Mouse (Mus musculus) myocyte (in vitro differentiated cells): ENCODE results near the gene Tmem151b. TPM values are rescaled to one million over a fixed set of nuclear protein-coding genes. Genes with fewer than 3 reads are reported as not detected.

Experiments
- H3K27me3 ChIP-seq: one replicate; pipeline ENCODE4 v1.6.1; 2011; ENCODE audit not compliant: control insufficient read depth, insufficient read depth, insufficient read length
- H3K36me3 ChIP-seq: one replicate; pipeline ENCODE4 v1.6.1; 2011; ENCODE audit not compliant: control insufficient read depth, insufficient read depth
- H3K4me2 ChIP-seq: one replicate; pipeline ENCODE4 v1.6.1; 2011; ENCODE audit warnings: low read depth, control low read depth
- H3K4me3 ChIP-seq: one replicate; pipeline ENCODE4 v1.5.1; 2011; ENCODE audit warnings: mild to moderate bottlenecking, control low read depth, moderate library complexity
- H3K79me2 ChIP-seq: one replicate; pipeline ENCODE4 v1.6.1; 2011; ENCODE audit not compliant: control insufficient read depth, insufficient read depth
- H3ac ChIP-seq: one replicate; pipeline ENCODE4 v1.6.1; 2011; ENCODE audit not compliant: control insufficient read depth, insufficient read length
- CEBPB ChIP-seq: IDR thresholded peaks from 2 replicates; pipeline ENCODE4 v1.6.1; 2011; ENCODE audit warnings: mild to moderate bottlenecking, moderate library complexity; ENCODE audit not compliant: poor library complexity, insufficient read depth, severe bottlenecking
- E2F4 ChIP-seq: IDR thresholded peaks from one replicate; pipeline ENCODE4 v1.6.1; 2011; ENCODE audit warnings: mild to moderate bottlenecking, control low read depth, moderate library complexity; ENCODE audit not compliant: insufficient read depth
- MAX ChIP-seq: IDR thresholded peaks from one replicate; pipeline ENCODE4 v1.6.1; 2011; ENCODE audit warnings: low read depth, mild to moderate bottlenecking, control low read depth
- MYOD1 ChIP-seq, 3 experiments: IDR thresholded peaks; one replicate each; pipeline ENCODE4 v1.6.1; 2011; ENCODE audit warnings: control low read depth in 2 of 3, low read depth in 2 of 3, mild to moderate bottlenecking in 2 of 3, moderate library complexity in 1 of 3; ENCODE audit not compliant: insufficient read length in 2 of 3, control insufficient read depth in 1 of 3
- MYOG ChIP-seq, 3 experiments: IDR thresholded peaks; one replicate each; pipeline ENCODE4 v1.6.1; 2011; ENCODE audit warnings: control low read depth in 2 of 3, low read depth in 2 of 3, mild to moderate bottlenecking in 2 of 3; ENCODE audit not compliant: insufficient read length in 2 of 3, control insufficient read depth in 1 of 3, insufficient read depth in 1 of 3
- POLR2A ChIP-seq: IDR thresholded peaks from one replicate; pipeline ENCODE4 v1.6.1; 2011; ENCODE audit warnings: low read depth, mild to moderate bottlenecking, control low read depth, moderate library complexity; ENCODE audit not compliant: insufficient read length
- POLR2AphosphoS2 ChIP-seq: IDR thresholded peaks from one replicate; pipeline ENCODE4 v1.6.1; 2011; ENCODE audit warnings: low read depth, control low read depth; ENCODE audit not compliant: insufficient read length
- REST ChIP-seq: IDR thresholded peaks from one replicate; pipeline ENCODE4 v1.6.1; 2011; ENCODE audit warnings: mild to moderate bottlenecking, control low read depth, moderate library complexity; ENCODE audit not compliant: insufficient read depth, insufficient read length
- SRF ChIP-seq: IDR thresholded peaks from one replicate; pipeline ENCODE4 v1.6.1; 2011; ENCODE audit warnings: low read depth; ENCODE audit not compliant: control insufficient read depth, insufficient read length
- TCF12 ChIP-seq: IDR thresholded peaks from one replicate; pipeline ENCODE4 v1.6.1; 2011; ENCODE audit warnings: mild to moderate bottlenecking, control low read depth; ENCODE audit not compliant: poor library complexity, insufficient read depth, severe bottlenecking
- TCF3 ChIP-seq: IDR thresholded peaks from one replicate; pipeline ENCODE4 v1.6.1; 2011; ENCODE audit warnings: low read depth, control low read depth; ENCODE audit not compliant: insufficient read length
- USF1 ChIP-seq: IDR thresholded peaks from one replicate; pipeline ENCODE4 v1.6.1; 2011; ENCODE audit warnings: low read depth, mild to moderate bottlenecking, control low read depth, moderate library complexity
- polyA plus RNA-seq: library from polyadenylated mRNA; unstranded; fragments of >200 nt; fragmentation: generic; extraction: Trizol; gene quantifications from one replicate; pipeline ENCODE4 v1.2.1, GENCODE M21; 2012; ENCODE audit warnings: missing spikeins

Gene Tmem151b
- polyA plus RNA-seq, 1 experiment, result 0.30 TPM

DNA sequence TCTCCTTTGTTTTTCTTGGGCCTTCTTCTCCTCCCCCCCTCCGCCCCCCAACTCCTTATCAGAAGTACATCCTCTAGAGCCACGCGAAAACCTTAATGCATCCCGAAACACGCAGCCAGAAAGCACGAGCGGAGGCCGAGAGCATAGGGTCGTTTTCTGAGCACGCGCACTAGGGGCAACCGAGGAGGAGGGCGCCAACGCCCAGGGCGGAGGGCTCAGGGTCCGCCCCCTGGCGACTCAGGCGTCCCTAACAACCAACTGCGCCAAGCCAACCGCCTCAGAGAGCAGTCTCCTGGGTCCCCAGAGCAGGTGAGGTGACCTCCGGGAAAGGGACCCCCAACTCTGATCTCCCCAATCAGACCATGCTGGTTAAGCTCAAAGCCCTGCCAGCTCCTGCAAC, 26.2 kb downstream of the Tmem151b start, which contains the start of gene Tcte1:
Gene Tcte1, plus strand, starts transcription at position 172 of the 400 bp plus-strand sequence.
- H3K4me2 ChIP-seq, result no peak within 1 kb of the TSS
- no peaks in the 10 kb centered on the region for H3K36me3 ChIP-seq
- H3K4me3 ChIP-seq, result no peak within 1 kb of the TSS
- TF ChIP-seq REST (no peak), CEBPB (no peak), MYOD1 (IDR thresholded peaks at IDR 0.05; ENCODE audit: control insufficient read depth in 1 of 3, insufficient read length in 2 of 3, low read depth in 2 of 3) (no peak), MAX (no peak), E2F4 (no peak), USF1 (no peak), POLR2AphosphoS2 (no peak), TCF12 (no peak), TCF3 (no peak), SRF (no peak), POLR2A (no peak), MYOG (IDR thresholded peaks at IDR 0.05; ENCODE audit: control insufficient read depth in 1 of 3, insufficient read depth in 1 of 3, insufficient read length in 2 of 3, low read depth in 2 of 3) (no peak)
- no peak within 1 kb of the TSS for H3ac ChIP-seq
- H3K79me2 ChIP-seq, result no peaks in the 10 kb centered on the region
- peaks cover 37% of the 10 kb centered on the region for H3K27me3 ChIP-seq

GRCm38 (mm10) chr17:45520136-45520535, 29.3 kb downstream of the Tmem151b start:
- Histone ChIP-seq H3K27me3 (peaks cover 27% of the 10 kb centered on the region), H3K4me3 (no peak overlapping the region), H3K4me2 (no peak overlapping the region), H3ac (no peak overlapping the region), H3K79me2 (no peaks in the 10 kb centered on the region), H3K36me3 (no peaks in the 10 kb centered on the region)
- TF ChIP-seq E2F4, result no peak
- no peak for TF ChIP-seq MAX
- TF ChIP-seq POLR2A, result no peak
- no peak for TF ChIP-seq SRF
- TF ChIP-seq REST, result no peak
- no peak for TF ChIP-seq MYOD1 (IDR thresholded peaks at IDR 0.05; ENCODE audit: control insufficient read depth in 1 of 3, insufficient read length in 2 of 3, low read depth in 2 of 3)
- no peak for TF ChIP-seq POLR2AphosphoS2
- no peak for TF ChIP-seq MYOG (IDR thresholded peaks at IDR 0.05; ENCODE audit: control insufficient read depth in 1 of 3, insufficient read depth in 1 of 3, insufficient read length in 2 of 3, low read depth in 2 of 3)
- TF ChIP-seq TCF12, result no peak
- TF ChIP-seq USF1, result no peak
- TF ChIP-seq CEBPB, result no peak
- TF ChIP-seq TCF3, result no peak

DNA sequence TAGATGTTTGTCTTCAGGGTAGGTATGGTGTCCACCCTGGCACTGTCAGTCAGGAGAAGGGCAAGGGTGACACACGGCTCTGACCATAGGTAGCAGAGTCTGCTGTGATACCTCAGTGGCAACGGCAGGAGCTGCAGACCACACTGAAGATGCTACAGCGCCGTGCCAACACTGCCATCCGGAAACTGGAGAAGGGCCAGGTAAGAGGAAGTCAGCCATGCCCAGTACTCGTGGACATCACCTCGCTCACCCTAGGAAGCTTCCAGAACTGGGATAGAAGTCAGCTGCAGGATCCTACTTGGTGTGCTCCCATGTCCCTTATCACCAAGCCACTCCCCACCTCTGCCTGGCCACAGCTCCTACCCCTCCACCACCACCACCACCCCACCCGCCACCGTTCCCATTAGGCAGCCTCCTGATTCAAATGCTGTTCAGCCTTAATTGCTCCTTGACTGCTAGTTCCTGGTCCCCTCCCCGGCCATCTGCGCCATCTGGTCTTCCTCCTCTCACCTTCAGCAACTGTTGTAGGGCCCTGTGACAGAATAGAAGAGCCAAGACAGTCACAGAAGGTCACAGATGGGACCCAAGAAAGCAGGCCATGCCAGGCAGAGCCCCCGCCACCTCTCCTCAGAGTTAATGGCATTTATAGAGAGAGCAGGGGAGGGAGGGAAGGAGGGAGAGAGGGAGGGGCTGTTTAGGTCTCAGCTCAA, 30.6 kb downstream of the Tmem151b start:
- H3K4me2 ChIP-seq, result no peak overlapping the region
- no peaks in the 10 kb centered on the region for H3K79me2 ChIP-seq
- TF ChIP-seq POLR2A, result no peak
- no peak for TF ChIP-seq REST
- TF ChIP-seq POLR2AphosphoS2, result no peak
- no peak for TF ChIP-seq USF1
- no peak for TF ChIP-seq TCF3
- TF ChIP-seq TCF12, result no peak
- TF ChIP-seq CEBPB, result no peak
- no peak for TF ChIP-seq MYOG (IDR thresholded peaks at IDR 0.05; ENCODE audit: control insufficient read depth in 1 of 3, insufficient read depth in 1 of 3, insufficient read length in 2 of 3, low read depth in 2 of 3)
- TF ChIP-seq E2F4, result no peak
- no peak for TF ChIP-seq MAX
- no peak for TF ChIP-seq MYOD1 (IDR thresholded peaks at IDR 0.05; ENCODE audit: control insufficient read depth in 1 of 3, insufficient read length in 2 of 3, low read depth in 2 of 3)
- no peak for TF ChIP-seq SRF
- no peaks in the 10 kb centered on the region for H3K36me3 ChIP-seq
- peaks cover 15% of the 10 kb centered on the region for H3K27me3 ChIP-seq
- H3K4me3 ChIP-seq, result no peak overlapping the region
- no peak overlapping the region for H3ac ChIP-seq

DNA sequence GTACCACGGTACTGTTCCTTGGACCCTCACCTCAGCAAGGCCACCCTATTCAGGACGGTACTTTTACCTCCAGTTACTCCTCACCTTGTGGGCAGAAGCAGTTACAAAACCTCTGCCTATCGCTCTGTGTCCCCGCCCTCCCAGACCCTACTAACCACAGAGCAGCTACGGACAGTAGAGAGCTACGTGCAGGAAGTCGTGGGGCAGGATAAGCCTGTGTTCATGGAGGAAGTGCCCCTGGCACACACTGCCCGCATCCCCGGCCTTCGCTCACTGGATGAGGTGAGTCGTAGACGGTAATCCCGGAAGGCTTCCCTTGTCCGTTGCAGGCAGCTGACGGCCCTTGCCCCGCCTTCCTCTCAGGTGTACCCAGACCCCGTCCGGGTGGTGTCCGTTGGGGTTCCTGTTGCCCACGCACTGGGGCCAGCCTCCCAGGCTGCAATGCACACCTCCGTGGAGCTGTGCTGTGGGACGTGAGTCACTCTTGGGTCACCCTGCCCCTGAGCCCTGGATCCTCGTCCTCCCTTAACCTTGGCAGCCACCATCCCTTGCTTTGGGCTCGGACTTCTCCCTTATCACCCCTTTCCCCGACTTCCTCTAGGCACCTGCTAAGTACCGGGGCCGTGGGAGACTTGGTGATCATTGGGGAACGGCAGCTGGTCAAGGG, 31.8 kb downstream of the Tmem151b start:
- Histone ChIP-seq H3ac (no peak overlapping the region), H3K27me3 (peaks cover 6% of the 10 kb centered on the region), H3K4me3 (no peak overlapping the region), H3K4me2 (no peak overlapping the region), H3K36me3 (no peaks in the 10 kb centered on the region), H3K79me2 (no peaks in the 10 kb centered on the region)
- no peak for TF ChIP-seq MYOG (IDR thresholded peaks at IDR 0.05; ENCODE audit: control insufficient read depth in 1 of 3, insufficient read depth in 1 of 3, insufficient read length in 2 of 3, low read depth in 2 of 3)
- TF ChIP-seq REST, result no peak
- TF ChIP-seq POLR2A, result no peak
- no peak for TF ChIP-seq E2F4
- TF ChIP-seq TCF12, result no peak
- TF ChIP-seq POLR2AphosphoS2, result no peak
- TF ChIP-seq SRF, result no peak
- TF ChIP-seq MYOD1 (IDR thresholded peaks at IDR 0.05; ENCODE audit: control insufficient read depth in 1 of 3, insufficient read length in 2 of 3, low read depth in 2 of 3), result no peak
- TF ChIP-seq USF1, result no peak
